Mouse (Mus musculus) myocyte (in vitro differentiated cells): ENCODE measurements at regions not wholly inside any gene's neighbourhood (a gene's known extent, or its start where the extent isn't known, plus 50 kb on each side); places are given as distances from the start of the nearest gene placed in this dataset.
A peak's percentile ranks its signal among the peaks of the same experiment; 100 is the strongest.

Experiments
- H3K27me3 ChIP-seq: one replicate; pipeline ENCODE4 v1.6.1; 2011; ENCODE audit not compliant: control insufficient read depth, insufficient read depth, insufficient read length
- H3K36me3 ChIP-seq: one replicate; pipeline ENCODE4 v1.6.1; 2011; ENCODE audit not compliant: control insufficient read depth, insufficient read depth
- H3K4me2 ChIP-seq: one replicate; pipeline ENCODE4 v1.6.1; 2011; ENCODE audit warnings: low read depth, control low read depth
- H3K4me3 ChIP-seq: one replicate; pipeline ENCODE4 v1.5.1; 2011; ENCODE audit warnings: mild to moderate bottlenecking, control low read depth, moderate library complexity
- H3K79me2 ChIP-seq: one replicate; pipeline ENCODE4 v1.6.1; 2011; ENCODE audit not compliant: control insufficient read depth, insufficient read depth
- H3ac ChIP-seq: one replicate; pipeline ENCODE4 v1.6.1; 2011; ENCODE audit not compliant: control insufficient read depth, insufficient read length
- CEBPB ChIP-seq: IDR thresholded peaks from 2 replicates; pipeline ENCODE4 v1.6.1; 2011; ENCODE audit warnings: mild to moderate bottlenecking, moderate library complexity; ENCODE audit not compliant: poor library complexity, insufficient read depth, severe bottlenecking
- E2F4 ChIP-seq: IDR thresholded peaks from one replicate; pipeline ENCODE4 v1.6.1; 2011; ENCODE audit warnings: mild to moderate bottlenecking, control low read depth, moderate library complexity; ENCODE audit not compliant: insufficient read depth
- MAX ChIP-seq: IDR thresholded peaks from one replicate; pipeline ENCODE4 v1.6.1; 2011; ENCODE audit warnings: low read depth, mild to moderate bottlenecking, control low read depth
- MYOD1 ChIP-seq, 3 experiments: IDR thresholded peaks; one replicate each; pipeline ENCODE4 v1.6.1; 2011; ENCODE audit warnings: control low read depth in 2 of 3, low read depth in 2 of 3, mild to moderate bottlenecking in 2 of 3, moderate library complexity in 1 of 3; ENCODE audit not compliant: insufficient read length in 2 of 3, control insufficient read depth in 1 of 3
- MYOG ChIP-seq, 3 experiments: IDR thresholded peaks; one replicate each; pipeline ENCODE4 v1.6.1; 2011; ENCODE audit warnings: control low read depth in 2 of 3, low read depth in 2 of 3, mild to moderate bottlenecking in 2 of 3; ENCODE audit not compliant: insufficient read length in 2 of 3, control insufficient read depth in 1 of 3, insufficient read depth in 1 of 3
- POLR2A ChIP-seq: IDR thresholded peaks from one replicate; pipeline ENCODE4 v1.6.1; 2011; ENCODE audit warnings: low read depth, mild to moderate bottlenecking, control low read depth, moderate library complexity; ENCODE audit not compliant: insufficient read length
- POLR2AphosphoS2 ChIP-seq: IDR thresholded peaks from one replicate; pipeline ENCODE4 v1.6.1; 2011; ENCODE audit warnings: low read depth, control low read depth; ENCODE audit not compliant: insufficient read length
- REST ChIP-seq: IDR thresholded peaks from one replicate; pipeline ENCODE4 v1.6.1; 2011; ENCODE audit warnings: mild to moderate bottlenecking, control low read depth, moderate library complexity; ENCODE audit not compliant: insufficient read depth, insufficient read length
- SRF ChIP-seq: IDR thresholded peaks from one replicate; pipeline ENCODE4 v1.6.1; 2011; ENCODE audit warnings: low read depth; ENCODE audit not compliant: control insufficient read depth, insufficient read length
- TCF12 ChIP-seq: IDR thresholded peaks from one replicate; pipeline ENCODE4 v1.6.1; 2011; ENCODE audit warnings: mild to moderate bottlenecking, control low read depth; ENCODE audit not compliant: poor library complexity, insufficient read depth, severe bottlenecking
- TCF3 ChIP-seq: IDR thresholded peaks from one replicate; pipeline ENCODE4 v1.6.1; 2011; ENCODE audit warnings: low read depth, control low read depth; ENCODE audit not compliant: insufficient read length
- USF1 ChIP-seq: IDR thresholded peaks from one replicate; pipeline ENCODE4 v1.6.1; 2011; ENCODE audit warnings: low read depth, mild to moderate bottlenecking, control low read depth, moderate library complexity

DNA sequence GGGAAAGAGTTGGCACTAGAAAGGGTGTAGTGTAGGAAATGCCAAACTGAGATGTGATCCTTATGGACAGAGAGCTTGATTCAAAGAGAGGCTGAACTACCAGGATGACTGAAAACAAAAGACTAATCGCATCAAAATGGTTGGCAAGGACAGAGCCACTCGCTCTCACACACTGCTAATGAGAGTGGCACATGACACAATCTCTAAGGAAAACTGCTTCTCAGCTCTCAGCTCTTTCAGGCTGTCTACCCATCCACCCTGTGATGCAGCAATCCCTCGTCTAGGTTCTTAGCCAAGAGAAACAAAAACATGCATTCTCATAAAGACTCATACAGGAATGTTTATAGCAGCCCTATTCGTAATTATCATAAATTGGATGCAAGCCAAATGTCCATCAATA lies 143.1 kb downstream of the Mreg start:
- H3K4me3 ChIP-seq = no peak overlapping the region
- H3K36me3 ChIP-seq = no peaks in the 10 kb centered on the region
- no peak overlapping the region for H3K4me2 ChIP-seq
- H3K79me2 ChIP-seq = no peaks in the 10 kb centered on the region
- TF ChIP-seq CEBPB = 0 out of 2 replicates have a peak, but pooled peaks have one; percentile 3
- TF ChIP-seq TCF12 = no peak
- TF ChIP-seq POLR2A = no peak
- no peak for TF ChIP-seq TCF3
- TF ChIP-seq E2F4 = no peak
- TF ChIP-seq POLR2AphosphoS2 = no peak
- TF ChIP-seq MAX = no peak
- no peak for TF ChIP-seq MYOD1 (IDR thresholded peaks at IDR 0.05; ENCODE audit: control insufficient read depth in 1 of 3, insufficient read length in 2 of 3, low read depth in 2 of 3)
- no peak for TF ChIP-seq SRF
- no peak for TF ChIP-seq MYOG (IDR thresholded peaks at IDR 0.05; ENCODE audit: control insufficient read depth in 1 of 3, insufficient read depth in 1 of 3, insufficient read length in 2 of 3, low read depth in 2 of 3)
- no peak for TF ChIP-seq REST
- peak; percentile 5 for TF ChIP-seq USF1
- no peak overlapping the region for H3ac ChIP-seq
- no peaks in the 10 kb centered on the region for H3K27me3 ChIP-seq

DNA sequence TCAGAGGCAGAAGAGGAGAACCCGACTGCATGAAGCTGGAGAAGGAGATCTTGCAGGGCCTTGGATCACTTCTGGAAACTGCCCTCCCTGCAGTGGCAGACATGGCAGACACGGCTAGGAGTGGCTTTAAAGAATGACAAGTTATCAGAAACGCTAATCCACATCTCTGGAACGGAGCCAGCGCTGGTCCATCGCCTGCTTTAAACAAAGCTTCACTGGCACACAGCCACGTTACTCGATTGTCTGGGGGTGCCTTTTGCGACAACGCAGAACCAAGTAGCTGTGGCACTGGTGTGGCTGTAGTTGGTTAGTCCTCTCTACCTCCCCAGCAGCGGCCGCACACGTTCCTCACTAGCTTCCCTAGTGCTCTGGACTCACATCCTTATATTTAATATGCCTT lies 147.0 kb downstream of the Mreg start:
- Histone ChIP-seq H3K36me3 (no peaks in the 10 kb centered on the region), H3K79me2 (no peaks in the 10 kb centered on the region), H3K4me3 (no peak overlapping the region), H3ac (no peak overlapping the region), H3K4me2 (no peak overlapping the region), H3K27me3 (no peaks in the 10 kb centered on the region)
- TF ChIP-seq MAX (no peak), MYOG (IDR thresholded peaks at IDR 0.05; ENCODE audit: control insufficient read depth in 1 of 3, insufficient read depth in 1 of 3, insufficient read length in 2 of 3, low read depth in 2 of 3) (no peak), CEBPB (no peak), MYOD1 (IDR thresholded peaks at IDR 0.05; ENCODE audit: control insufficient read depth in 1 of 3, insufficient read length in 2 of 3, low read depth in 2 of 3) (no peak), POLR2AphosphoS2 (no peak), E2F4 (no peak), TCF12 (no peak), TCF3 (no peak), USF1 (no peak)

- no peaks in the 10 kb centered on the region for H3K79me2 ChIP-seq
- no peaks in the 10 kb centered on the region for H3K27me3 ChIP-seq
- H3K36me3 ChIP-seq = no peaks in the 10 kb centered on the region
- no peak overlapping the region for H3ac ChIP-seq
- TF ChIP-seq MYOG (IDR thresholded peaks at IDR 0.05; ENCODE audit: control insufficient read depth in 1 of 3, insufficient read depth in 1 of 3, insufficient read length in 2 of 3, low read depth in 2 of 3) (no peak), CEBPB (no peak), TCF12 (no peak), E2F4 (no peak), MYOD1 (IDR thresholded peaks at IDR 0.05; ENCODE audit: control insufficient read depth in 1 of 3, insufficient read length in 2 of 3, low read depth in 2 of 3) (no peak), POLR2A (no peak), SRF (no peak), MAX (no peak), TCF3 (no peak), USF1 (no peak), REST (no peak)
- H3K4me2 ChIP-seq = no peak overlapping the region
- H3K4me3 ChIP-seq = no peak overlapping the region
Observed at GRCm38 (mm10) chr1:72060393-72060792, 151.7 kb downstream of the Mreg start.

- Histone ChIP-seq H3K4me2 (no peak overlapping the region), H3K4me3 (no peak overlapping the region), H3ac (no peak overlapping the region), H3K79me2 (no peaks in the 10 kb centered on the region), H3K36me3 (no peaks in the 10 kb centered on the region), H3K27me3 (no peaks in the 10 kb centered on the region)
- no peak for TF ChIP-seq TCF12
- no peak for TF ChIP-seq MYOG (IDR thresholded peaks at IDR 0.05; ENCODE audit: control insufficient read depth in 1 of 3, insufficient read depth in 1 of 3, insufficient read length in 2 of 3, low read depth in 2 of 3)
- TF ChIP-seq REST = no peak
- TF ChIP-seq MAX = no peak
- no peak for TF ChIP-seq MYOD1 (IDR thresholded peaks at IDR 0.05; ENCODE audit: control insufficient read depth in 1 of 3, insufficient read length in 2 of 3, low read depth in 2 of 3)
- no peak for TF ChIP-seq USF1
- TF ChIP-seq SRF = no peak
Observed at GRCm38 (mm10) chr1:72058045-72058703, 153.9 kb downstream of the Mreg start.

DNA sequence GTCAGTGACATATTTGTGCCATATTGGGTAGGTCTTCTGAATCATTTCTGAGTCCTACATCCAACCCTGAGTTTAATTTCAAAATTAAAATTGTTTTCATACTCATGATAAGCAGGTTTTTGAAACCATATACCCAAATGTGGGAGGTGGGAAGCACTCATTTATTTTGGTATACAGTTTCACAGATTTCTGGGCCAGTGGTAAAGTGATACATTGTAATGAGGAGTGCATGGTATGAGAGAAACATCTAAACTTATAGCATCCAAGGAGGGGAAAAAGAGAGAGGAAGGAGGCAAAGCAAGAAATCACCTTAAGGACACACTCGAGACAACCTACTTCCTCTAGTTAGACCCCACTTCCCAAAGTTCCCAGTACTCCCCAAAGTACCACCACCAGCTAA lies 157.6 kb downstream of the Mreg start:
- Histone ChIP-seq H3K4me3 (no peak overlapping the region), H3K4me2 (no peak overlapping the region), H3K79me2 (no peaks in the 10 kb centered on the region), H3K27me3 (no peaks in the 10 kb centered on the region), H3ac (no peak overlapping the region), H3K36me3 (no peaks in the 10 kb centered on the region)
- TF ChIP-seq MYOD1 (IDR thresholded peaks at IDR 0.05; ENCODE audit: control insufficient read depth in 1 of 3, insufficient read length in 2 of 3, low read depth in 2 of 3) (no peak), MAX (no peak), MYOG (IDR thresholded peaks at IDR 0.05; ENCODE audit: control insufficient read depth in 1 of 3, insufficient read depth in 1 of 3, insufficient read length in 2 of 3, low read depth in 2 of 3) (no peak), CEBPB (no peak), USF1 (no peak), TCF12 (no peak), TCF3 (no peak), POLR2A (no peak), E2F4 (no peak), POLR2AphosphoS2 (no peak), SRF (no peak), REST (no peak)
